Mouse (Mus musculus): ENCODE data around the gene Vmn1r94.
"Not testable (repeated sequence)": the region's sequence is repeated elsewhere in the genome, so short reads cannot be mapped to it uniquely, and the experiment has no call there.

Vmn1r94 gene

DNA sequence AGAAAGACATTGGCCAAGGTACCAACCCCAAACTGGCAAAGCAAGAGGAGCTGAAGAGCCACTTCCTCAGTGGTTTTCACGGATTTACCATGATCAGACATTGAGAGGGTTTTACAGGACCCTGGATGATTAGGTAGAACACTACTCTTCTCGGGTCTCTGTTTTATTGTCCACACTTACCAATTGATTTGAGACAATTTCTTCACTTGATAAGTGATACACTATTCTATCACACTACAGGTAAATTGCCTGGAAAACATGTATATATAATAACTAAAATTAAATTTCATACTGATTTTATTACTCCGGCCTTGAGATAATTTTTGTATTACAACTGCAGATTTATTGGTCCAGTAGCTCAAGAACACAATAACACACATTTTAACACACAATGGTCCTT lies at the start of gene Vmn1r94:
TSS of gene Vmn1r94 (minus strand) at position 101 of the 400 bp plus-strand sequence.
- DNase-seq (ENCODE audit: low spot score): not testable (repeated sequence)

GRCm38 (mm10) chr7:20205507-20205906 lies 37.3 kb upstream of the Vmn1r94 start, which contains the start of gene Gm6164:
Gene Gm6164, minus strand, starts transcription at chr7:20205607.
- not testable (repeated sequence) for DNase-seq (ENCODE audit: low spot score)

DNA sequence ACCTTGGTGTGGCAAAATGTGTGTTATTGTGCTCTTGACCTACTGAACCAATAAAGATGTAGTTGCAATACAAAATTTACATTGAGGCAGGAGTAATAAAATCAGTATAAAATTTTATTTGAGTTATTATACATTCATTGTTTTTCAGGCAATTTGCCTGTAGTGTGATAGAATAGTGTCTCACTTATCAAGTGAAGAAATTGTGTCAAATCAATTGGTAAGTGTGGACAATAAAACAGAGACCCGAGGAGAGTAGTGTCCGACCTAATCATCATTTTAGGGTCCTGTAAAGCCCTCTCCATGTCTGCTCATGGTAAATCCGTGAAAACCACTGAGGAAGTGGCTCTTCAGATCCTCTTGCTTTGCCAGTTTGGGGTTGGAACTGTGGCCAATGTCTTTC lies 25.2 kb upstream of the Vmn1r94 start, which contains the start of gene Vmn1r95:
TSS of gene Vmn1r95 (plus strand) at position 301 of the 400 bp plus-strand sequence.
- DNase-seq (ENCODE audit: low spot score): not testable (repeated sequence)

GRCm38 (mm10) chr7:20138988-20139387 lies 29.2 kb downstream of the Vmn1r94 start, which contains the start of gene Vmn1r93:
Gene Vmn1r93, minus strand, starts transcription at chr7:20139088.
- DNase-seq (ENCODE audit: low spot score): not testable (repeated sequence)

DNA sequence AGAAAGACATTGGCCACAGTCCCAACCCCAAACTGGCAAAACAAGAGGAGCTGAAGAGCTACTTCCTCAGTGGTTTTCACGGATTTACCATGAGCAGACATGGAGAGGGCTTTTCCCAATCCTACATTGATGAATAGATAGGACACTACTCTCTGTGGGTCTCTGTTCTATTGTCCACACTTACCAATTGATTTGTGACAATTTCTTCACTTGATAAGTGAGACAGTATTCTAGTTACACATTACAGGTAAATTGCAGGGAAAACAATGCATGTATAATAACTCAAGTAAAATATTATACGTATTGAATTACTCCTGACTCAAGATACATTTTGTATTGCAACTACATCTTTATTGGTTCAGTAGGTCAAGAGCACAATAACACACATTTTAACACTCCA lies 45.7 kb downstream of the Vmn1r94 start, which contains the start of gene Gm16442:
TSS of gene Gm16442 (minus strand) at position 101 of the 400 bp plus-strand sequence.
- DNase-seq (ENCODE audit: low spot score): not testable (repeated sequence)
